Mouse (Mus musculus) yolk sac, embryonic 10.5 days (tissue): Measurements from ENCODE around the gene Adra2c.

Experiments
- DNase-seq: peaks from one replicate; pipeline ENCODE4 v3.0.0-alpha.2; 2017; ENCODE audit warnings: low spot score

The Adra2c gene

GRCm38 (mm10) chr5:35311738-35312250 is 33.7 kb downstream of the Adra2c start:
- no peak for DNase-seq

GRCm38 (mm10) chr5:35313231-35313821 is 35.2 kb downstream of the Adra2c start:
- DNase-seq: no peak

GRCm38 (mm10) chr5:35313826-35314586 is 35.9 kb downstream of the Adra2c start:
- no peak for DNase-seq

DNA sequence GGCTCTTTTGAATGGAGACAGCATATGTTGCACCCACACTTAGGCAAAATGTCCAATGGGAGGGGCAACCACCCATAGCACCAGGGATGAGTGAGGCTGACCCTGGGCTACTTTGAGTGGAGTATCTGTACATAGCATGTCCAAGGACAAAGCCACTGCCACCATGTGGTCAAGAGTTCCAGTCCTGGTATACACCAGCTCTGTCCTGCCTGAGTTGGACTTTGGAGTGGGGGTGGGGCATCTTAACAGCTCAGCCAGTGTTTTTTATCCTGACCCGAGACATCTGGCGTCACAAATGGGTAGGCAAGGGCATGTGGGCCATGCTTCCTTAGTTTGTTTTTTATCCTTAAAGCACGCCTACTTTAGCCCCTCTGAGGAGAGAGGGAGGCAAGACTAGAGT is 36.5 kb downstream of the Adra2c start:
- no peak for DNase-seq

DNA sequence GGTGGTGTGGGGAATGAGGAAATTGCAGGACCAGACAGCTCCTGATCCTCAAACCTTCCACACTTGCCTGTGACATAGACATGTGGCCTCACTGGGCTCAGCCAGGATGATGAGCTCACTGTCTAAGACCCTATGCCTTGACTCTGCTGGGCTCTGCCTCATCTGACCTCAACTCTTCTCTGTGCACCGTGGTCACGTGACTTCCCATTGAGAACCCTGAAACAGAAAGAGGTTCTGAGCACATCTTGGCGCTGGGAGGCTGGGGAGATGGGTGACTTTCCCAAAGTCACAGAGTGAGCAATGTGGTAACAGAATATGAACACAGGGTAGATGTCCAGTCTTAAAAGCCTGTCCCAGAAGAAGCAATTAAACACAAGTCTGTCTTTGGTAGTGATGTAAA is 37.1 kb downstream of the Adra2c start:
- no peak for DNase-seq

- no peak for DNase-seq
Observed at GRCm38 (mm10) chr5:35320650-35321049, 42.5 kb downstream of the Adra2c start.

DNA sequence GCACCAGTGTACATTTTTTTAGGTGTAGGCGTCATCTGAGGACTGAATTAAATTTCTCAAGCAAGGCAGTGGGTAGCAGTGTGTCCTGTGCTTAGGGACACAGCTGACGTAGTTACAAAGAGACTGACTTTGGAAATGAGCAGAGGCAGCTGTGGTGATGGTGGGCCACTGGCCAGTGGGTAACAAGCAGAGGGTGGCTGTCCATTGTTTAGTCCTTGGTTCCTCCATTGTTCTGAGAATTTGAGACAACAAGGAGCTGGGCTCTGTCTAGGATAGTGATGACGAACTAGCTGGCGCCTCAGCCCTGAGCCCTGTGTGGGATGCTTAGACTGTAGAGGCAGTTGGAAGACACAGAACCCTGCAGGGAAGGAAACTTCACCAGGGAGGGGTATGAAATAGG is 52.7 kb downstream of the Adra2c start:
- no peak for DNase-seq
